Mouse (Mus musculus) common myeloid progenitor, adult 5-6 weeks (primary cell): ENCODE measurements at regions not wholly inside any gene's neighbourhood (a gene's known extent, or its start where the extent isn't known, plus 50 kb on each side); places are given as distances from the start of the nearest gene placed in this dataset.

ENCODE experiments used
- ATAC-seq: replicated peaks from 2 replicates; pipeline ENCODE4 v1.8.0; 2016; ENCODE audit warnings: low read depth, mild to moderate bottlenecking, moderate TSS enrichment, inconsistent platforms; ENCODE audit not compliant: poor library complexity, severe bottlenecking

- no peak for ATAC-seq
These were observed 484.3 kb upstream of the Marcks start for GRCm38 (mm10) chr10:37623041-37623440.

DNA sequence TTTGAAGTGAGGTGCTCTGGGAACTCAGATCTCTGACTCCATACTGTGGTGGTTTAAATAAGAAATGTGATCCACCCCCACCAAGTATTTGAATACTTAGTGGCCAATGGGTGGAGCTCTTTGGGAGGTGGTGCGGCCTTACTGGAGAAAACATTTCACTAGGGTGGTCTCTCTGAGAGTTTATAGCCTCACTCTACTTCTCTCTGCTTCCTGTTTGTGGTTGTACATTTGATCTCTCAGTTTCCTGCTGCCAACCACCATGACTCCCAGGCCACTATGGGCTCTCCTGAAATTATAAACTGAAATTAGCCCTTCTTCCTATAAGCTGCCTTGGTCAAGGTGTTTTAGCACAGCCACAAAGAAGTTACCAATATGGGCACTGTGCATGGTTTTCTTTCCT is 479.9 kb upstream of the Marcks start:
- ATAC-seq = peak; percentile 78

- 0 out of 2 replicates have a peak, but pooled peaks have one; percentile 22 for ATAC-seq
These were observed 479.1 kb upstream of the Marcks start for GRCm38 (mm10) chr10:37617708-37618300.

DNA sequence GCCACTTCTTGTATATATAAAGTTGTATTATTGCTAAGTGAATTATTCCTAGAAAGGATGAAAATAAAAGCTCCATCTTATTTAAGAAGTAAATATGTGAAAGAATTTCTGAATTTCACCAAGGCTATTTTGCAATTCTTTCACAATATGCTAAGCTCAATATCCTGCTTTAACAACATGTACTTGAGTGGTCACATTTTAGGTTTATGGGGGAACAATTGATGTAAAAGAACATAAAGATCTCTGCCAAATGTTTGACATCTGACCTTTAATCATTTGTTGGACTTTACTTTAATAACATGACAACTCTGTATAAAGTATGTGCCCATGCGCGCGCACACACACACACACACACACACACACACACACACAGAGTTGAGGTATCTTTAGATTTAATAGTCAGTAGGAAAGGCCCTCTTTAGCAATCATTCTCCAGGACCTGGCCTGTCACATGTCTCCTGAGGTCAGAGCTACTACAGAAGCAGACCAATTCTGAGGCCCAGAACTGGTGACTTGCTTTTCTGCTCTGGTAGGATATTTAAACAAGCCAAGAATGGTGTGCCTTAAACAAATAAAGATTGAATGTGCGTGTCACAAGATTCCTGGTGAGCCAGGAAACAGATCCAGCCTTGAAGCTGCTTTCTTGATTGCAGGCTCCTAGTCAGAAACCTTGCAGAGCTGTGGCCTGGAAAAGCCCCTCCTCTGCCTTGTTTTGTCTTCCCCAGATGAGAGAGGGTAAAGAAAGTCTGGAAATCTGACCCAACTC is 477.4 kb upstream of the Marcks start:
- no peak for ATAC-seq

DNA sequence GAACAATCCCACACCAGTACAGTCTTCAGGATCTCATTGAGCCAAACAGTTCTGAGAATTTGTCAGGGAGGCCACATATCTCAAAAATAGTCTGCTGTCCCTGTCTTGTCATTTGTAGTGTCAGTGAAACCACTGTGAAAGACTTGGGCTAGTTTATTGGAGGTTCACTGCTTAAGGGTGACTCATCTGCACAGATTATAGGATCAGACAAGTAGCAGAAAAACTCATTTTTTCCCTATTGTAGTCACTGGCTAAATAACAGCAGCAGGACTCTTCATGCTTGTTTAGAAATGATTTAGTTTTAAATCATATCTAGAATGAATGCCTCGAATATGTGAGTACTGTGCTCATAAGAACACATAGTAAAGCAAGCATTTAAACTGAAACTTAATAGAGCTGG is 475.2 kb upstream of the Marcks start:
- ATAC-seq = no peak

GRCm38 (mm10) chr10:37603529-37603928 is 464.8 kb upstream of the Marcks start:
- no peak for ATAC-seq

DNA sequence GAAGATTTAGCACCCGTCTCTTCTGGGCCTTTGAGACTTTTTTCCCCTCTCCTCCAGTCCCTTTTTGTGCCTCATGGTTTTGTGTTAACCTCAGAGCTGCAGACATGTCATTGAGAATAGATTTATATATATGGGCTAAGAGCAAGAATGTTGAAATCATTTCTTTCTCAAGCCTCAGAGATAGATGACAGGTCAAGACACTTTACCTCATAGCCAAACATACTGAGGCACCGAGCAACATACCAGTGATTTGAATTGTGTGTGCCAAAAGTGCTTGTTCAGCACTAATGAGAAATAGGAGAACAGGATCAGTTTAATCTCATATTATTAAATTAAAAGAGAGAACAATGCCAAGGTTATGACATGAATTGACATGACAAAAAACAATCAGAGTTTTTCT is 464.2 kb upstream of the Marcks start:
- ATAC-seq = no peak

GRCm38 (mm10) chr10:37589889-37590288 is 451.2 kb upstream of the Marcks start:
- ATAC-seq = no peak

- no peak for ATAC-seq
These were observed 450.3 kb upstream of the Marcks start for GRCm38 (mm10) chr10:37589009-37589408.

DNA sequence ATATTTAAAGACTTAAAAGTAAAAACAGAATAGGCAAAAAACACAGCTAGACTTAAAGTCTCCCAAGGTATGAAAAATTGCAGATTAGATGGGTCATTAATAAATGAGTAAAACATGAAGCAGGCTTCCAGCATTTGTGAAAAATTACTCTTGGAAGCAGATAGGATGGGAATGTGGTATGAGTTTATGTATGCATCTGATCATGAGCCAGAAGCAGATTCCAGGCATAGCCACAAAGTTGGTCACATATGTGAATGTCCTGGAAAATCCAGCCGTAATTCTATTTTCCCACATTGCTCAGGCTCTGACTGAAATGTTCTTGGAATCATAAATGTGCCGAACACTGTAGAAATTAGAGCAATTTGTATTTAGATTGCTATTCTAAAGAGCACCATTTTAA is 432.5 kb upstream of the Marcks start:
- no peak for ATAC-seq

DNA sequence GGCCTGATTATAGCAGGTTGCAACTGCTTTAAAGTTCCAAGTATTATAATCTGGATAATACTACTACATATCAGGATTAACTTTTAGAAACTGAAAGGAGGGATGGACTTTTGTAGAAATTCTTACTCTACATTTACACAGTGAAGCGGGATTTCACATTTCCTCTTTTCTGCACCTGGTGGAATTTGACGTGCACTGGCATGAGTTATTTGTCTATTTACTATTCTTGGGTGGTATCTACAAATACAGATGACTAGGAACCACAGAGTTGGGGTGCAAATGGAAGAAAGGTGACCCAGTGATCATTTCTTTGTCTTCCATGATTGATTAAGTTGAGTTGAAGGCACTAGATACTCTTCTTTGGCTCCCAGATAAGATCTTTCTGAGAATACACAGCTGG is 423.0 kb upstream of the Marcks start:
- no peak for ATAC-seq

DNA sequence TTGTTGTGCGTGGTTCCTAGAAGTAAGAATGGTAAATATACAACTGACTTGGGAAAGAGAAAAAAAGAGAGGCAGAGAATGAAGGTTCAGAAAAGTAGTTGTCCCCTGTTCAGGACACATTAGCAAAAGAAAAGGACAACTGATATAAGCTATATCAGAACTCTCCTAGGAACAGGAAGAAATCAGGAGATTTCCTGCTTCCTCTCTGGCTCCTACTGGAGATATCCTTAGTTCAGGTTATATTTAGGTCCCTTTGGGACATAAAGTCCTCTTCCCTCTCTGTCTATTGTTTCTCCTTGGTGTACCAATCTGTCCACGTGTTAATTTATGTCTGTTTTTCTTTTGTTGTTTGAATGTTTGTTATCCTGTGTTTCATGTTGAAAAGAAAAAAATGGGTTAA is 410.7 kb upstream of the Marcks start:
- ATAC-seq = no peak

- no peak for ATAC-seq
These were observed 402.0 kb upstream of the Marcks start for GRCm38 (mm10) chr10:37540703-37541102.

- no peak for ATAC-seq
These were observed 367.4 kb upstream of the Marcks start for GRCm38 (mm10) chr10:37505966-37506615.

- no peak for ATAC-seq
These were observed 365.7 kb upstream of the Marcks start for GRCm38 (mm10) chr10:37504468-37504867.

DNA sequence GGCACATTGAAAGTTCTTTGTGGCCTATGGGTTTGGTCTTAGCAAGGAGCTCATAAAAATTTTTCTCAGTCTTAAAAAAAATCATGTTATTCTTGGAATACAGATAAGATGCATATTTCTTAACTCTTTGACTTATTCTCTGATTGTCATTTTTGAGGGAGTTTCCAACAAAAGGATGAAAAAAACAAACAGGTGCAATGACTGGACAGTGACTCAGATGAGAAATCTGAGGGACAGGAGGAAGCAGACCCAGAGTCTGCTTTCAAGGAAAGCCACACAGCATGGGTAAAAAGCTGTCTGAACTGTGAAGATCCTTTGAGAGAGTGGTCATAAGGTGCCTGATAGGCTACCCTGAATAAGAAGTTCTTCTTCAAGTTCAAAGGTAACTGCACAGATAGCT is 363.8 kb upstream of the Marcks start:
- no peak for ATAC-seq

DNA sequence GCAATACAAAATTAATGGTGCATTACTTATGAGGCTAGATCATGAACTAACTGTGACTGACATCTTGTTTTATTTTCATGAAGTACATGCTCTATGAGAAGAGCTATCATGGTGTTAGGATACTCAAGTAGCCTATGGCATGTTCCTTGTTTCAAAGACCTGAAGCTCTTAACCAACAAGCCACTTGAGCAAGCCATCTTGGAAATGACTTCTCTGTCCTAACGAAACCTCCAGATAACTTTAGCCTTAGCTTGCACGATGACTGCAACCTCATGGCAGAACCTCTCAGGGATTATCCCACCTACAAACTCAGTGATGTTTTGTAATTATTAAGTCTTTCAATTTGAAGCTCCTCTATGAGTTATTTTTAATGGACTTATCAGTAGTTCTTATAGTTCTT is 362.3 kb upstream of the Marcks start:
- ATAC-seq = no peak

GRCm38 (mm10) chr10:37495467-37495866 is 356.7 kb upstream of the Marcks start:
- ATAC-seq = no peak

DNA sequence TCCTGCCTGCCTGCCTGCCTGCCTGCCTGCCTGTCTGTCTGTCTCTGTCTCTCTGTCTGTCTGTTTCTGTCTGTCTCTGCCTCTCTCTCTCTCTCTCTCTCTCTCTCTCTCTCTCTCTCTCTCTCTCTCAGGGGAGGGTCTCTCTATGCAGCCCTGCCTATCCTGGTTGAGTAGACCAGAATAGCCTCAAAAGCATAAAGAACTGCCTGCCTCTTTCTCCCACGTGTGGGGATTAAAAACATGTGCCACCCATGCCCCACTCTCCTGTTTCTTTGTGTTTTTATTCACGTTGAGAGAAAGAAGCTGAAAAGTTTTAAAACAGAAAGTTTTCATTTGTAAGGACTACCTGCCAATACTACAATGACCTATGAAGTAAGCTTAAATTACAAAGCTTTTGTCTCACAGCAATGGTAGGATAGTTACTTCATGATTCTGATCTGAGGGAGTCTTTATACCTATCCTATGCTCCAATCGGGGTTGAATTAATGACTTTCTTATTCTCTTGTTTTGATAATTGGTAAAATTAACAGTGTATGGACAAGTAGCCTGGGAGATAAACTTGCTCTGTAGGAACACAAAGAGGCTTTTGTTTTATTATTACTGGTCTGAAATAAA is 355.9 kb upstream of the Marcks start:
- ATAC-seq = no peak

GRCm38 (mm10) chr10:37494098-37494497 is 355.4 kb upstream of the Marcks start:
- no peak for ATAC-seq
